Mouse (Mus musculus) layer of hippocampus, adult 18-20 months (tissue): ENCODE measurements at regions not wholly inside any gene's neighbourhood (a gene's known extent, or its start where the extent isn't known, plus 50 kb on each side); places are given as distances from the start of the nearest gene placed in this dataset.

Source experiments
- DNase-seq, 2 experiments: peaks; one replicate each; pipeline ENCODE4 v3.0.0; 2022; ENCODE audit warnings: low spot score in 2 of 2

- DNase-seq = no peak
Observed at GRCm38 (mm10) chrX:35791273-35791672, 97.4 kb upstream of the Dock11 start.

- peak in 1 of 2 experiments; percentile 7 for DNase-seq
Observed at GRCm38 (mm10) chrX:35813206-35813605, 75.4 kb upstream of the Dock11 start.

- peak; percentile 11 to 38 for DNase-seq
Observed at GRCm38 (mm10) chrX:35834411-35834810, 54.2 kb upstream of the Dock11 start.

- no peak for DNase-seq
Observed at GRCm38 (mm10) chrX:35838064-35838463, 50.6 kb upstream of the Dock11 start.
